Mouse (Mus musculus) embryonic facial prominence, embryonic 13.5 days (tissue): ENCODE measurements around the gene Golm1. TPM values are rescaled to one million over a fixed set of nuclear protein-coding genes. Genes with fewer than 3 reads are reported as not detected.

Experiments used
- ATAC-seq: fragments of 200-750 bp; cut with Nextera tagmentation; 2 replicates; pipeline ENCODE4 v1.8.0; 2017; ENCODE audit warnings: low read depth; ENCODE audit not compliant: insufficient number of reproducible peaks, insufficient read depth, low FRiP score, low TSS enrichment
- H3K27ac ChIP-seq: fragments of 300-500 bp; sonication (generic); 2 replicates; pipeline ENCODE4 v1.5.1; 2015; ENCODE audit warnings: moderate library complexity, mild to moderate bottlenecking, inconsistent platforms
- H3K27me3 ChIP-seq: fragments of 300-500 bp; sonication (generic); 2 replicates; pipeline ENCODE4 v1.6.1; 2015; ENCODE audit warnings: mild to moderate bottlenecking, inconsistent platforms
- H3K36me3 ChIP-seq: fragments of 300-500 bp; sonication (generic); 2 replicates; pipeline ENCODE4 v1.6.1; 2015; ENCODE audit warnings: mild to moderate bottlenecking, inconsistent platforms
- H3K4me1 ChIP-seq: fragments of 300-500 bp; sonication (generic); 2 replicates; pipeline ENCODE4 v1.6.1; 2015; ENCODE audit warnings: inconsistent platforms
- H3K4me2 ChIP-seq: fragments of 300-500 bp; sonication (generic); 2 replicates; pipeline ENCODE4 v1.6.1; 2015; ENCODE audit warnings: moderate library complexity, mild to moderate bottlenecking, inconsistent platforms
- H3K4me3 ChIP-seq: fragments of 300-500 bp; sonication (generic); 2 replicates; pipeline ENCODE4 v1.5.1; 2015; ENCODE audit warnings: mild to moderate bottlenecking, inconsistent platforms
- H3K9ac ChIP-seq: fragments of 300-500 bp; sonication (generic); 2 replicates; pipeline ENCODE4 v1.6.1; 2015; ENCODE audit warnings: mild to moderate bottlenecking, inconsistent platforms
- H3K9me3 ChIP-seq: fragments of 300-500 bp; sonication (generic); 2 replicates; pipeline ENCODE4 v1.6.1; 2016; ENCODE audit warnings: inconsistent platforms
- WGBS: fragments of 180-500 bp; shearing (Covaris S2); methylation state at CpG from one replicate; pipeline ENCODE4 v1.1.7; 2015; ENCODE audit warnings: mixed read lengths; 5-methylcytosine and 5-hydroxymethylcytosine counted together
- polyA plus RNA-seq: library from polyadenylated mRNA; unstranded; fragments of >200 nt; fragmentation: Nextera tagmentation; extraction: Ambion mirVana; gene quantifications from 2 replicates; pipeline ENCODE4 v1.2.1, GENCODE M21; 2015

Golm1 gene
- polyA plus RNA-seq, 1 experiment from 2014 or later, result 44.7 TPM

- Histone ChIP-seq H3K27me3 (no peaks in the 10 kb centered on the region), H3K27ac (no peak overlapping the region), H3K36me3 (no peaks in the 10 kb centered on the region), H3K4me2 (no peak overlapping the region), H3K4me3 (no peak overlapping the region), H3K4me1 (no peaks in the 10 kb centered on the region), H3K9ac (no peak overlapping the region), H3K9me3 (no peaks in the 10 kb centered on the region)
- 85% methylated on average over 7 of the region's 7 CpGs for WGBS
- ATAC-seq, result no peak
Observed at GRCm38 (mm10) chr13:59695781-59696180, 20.2 kb upstream of the Golm1 start.

- Histone ChIP-seq H3K27me3 (no peaks in the 10 kb centered on the region), H3K9ac (no peak within 1 kb of the TSS), H3K4me2 (no peak within 1 kb of the TSS), H3K9me3 (no peaks in the 10 kb centered on the region), H3K4me1 (no peaks in the 10 kb centered on the region), H3K27ac (no peak within 1 kb of the TSS), H3K4me3 (no peak within 1 kb of the TSS), H3K36me3 (no peaks in the 10 kb centered on the region)
- no peak for ATAC-seq
- 90% methylated on average over 3 of the region's 3 CpGs for whole genome bisulfite sequencing
Observed at GRCm38 (mm10) chr13:59694008-59694407, 18.4 kb upstream of the Golm1 start, which contains the start of gene 4921517D22Rik. Gene 4921517D22Rik, minus strand, starts transcription at chr13:59694108.

- ATAC-seq, result no peak
- H3K4me1 ChIP-seq, result no peaks in the 10 kb centered on the region
- no peak overlapping the region for H3K27ac ChIP-seq
- no peak overlapping the region for H3K9ac ChIP-seq
- H3K36me3 ChIP-seq, result no peaks in the 10 kb centered on the region
- no peak overlapping the region for H3K4me3 ChIP-seq
- no peak overlapping the region for H3K4me2 ChIP-seq
- 50% methylated on average over 10 of the region's 10 CpGs for WGBS
- H3K27me3 ChIP-seq, result no peaks in the 10 kb centered on the region
- H3K9me3 ChIP-seq, result no peaks in the 10 kb centered on the region
Observed at GRCm38 (mm10) chr13:59691478-59691877, 15.9 kb upstream of the Golm1 start.

DNA sequence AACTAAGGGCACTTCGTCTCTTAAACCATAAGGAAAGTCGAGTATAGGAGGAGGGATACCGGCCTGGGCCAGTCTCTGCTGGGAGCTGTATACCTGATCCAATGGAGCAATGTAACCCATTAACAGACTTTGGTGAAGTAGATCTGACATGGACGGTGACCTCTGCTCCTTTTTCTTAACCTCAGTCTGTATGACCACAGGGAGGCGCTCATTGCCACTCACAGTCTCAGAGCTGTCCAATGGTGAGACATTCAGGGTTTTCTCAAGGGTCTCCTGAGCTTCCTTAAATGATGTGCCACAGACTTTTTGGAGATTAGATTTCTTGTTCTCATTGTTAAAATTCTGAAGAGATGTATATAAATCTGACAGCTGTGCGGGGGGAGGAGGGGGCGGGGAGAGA lies 15.0 kb upstream of the Golm1 start:
- Histone ChIP-seq H3K4me3 (no peak overlapping the region), H3K4me1 (no peaks in the 10 kb centered on the region), H3K36me3 (no peaks in the 10 kb centered on the region), H3K4me2 (no peak overlapping the region), H3K27ac (no peak overlapping the region), H3K9me3 (no peaks in the 10 kb centered on the region), H3K27me3 (no peaks in the 10 kb centered on the region), H3K9ac (no peak overlapping the region)
- ATAC-seq, result no peak
- 86% methylated on average over 7 of the region's 7 CpGs for WGBS

- no peak overlapping the region for H3K27ac ChIP-seq
- no peaks in the 10 kb centered on the region for H3K36me3 ChIP-seq
- no peak overlapping the region for H3K4me2 ChIP-seq
- 94% methylated on average over 3 of the region's 3 CpGs for WGBS
- no peak overlapping the region for H3K9ac ChIP-seq
- ATAC-seq, result no peak
- H3K9me3 ChIP-seq, result no peaks in the 10 kb centered on the region
- no peaks in the 10 kb centered on the region for H3K27me3 ChIP-seq
- H3K4me1 ChIP-seq, result no peaks in the 10 kb centered on the region
- no peak overlapping the region for H3K4me3 ChIP-seq
Observed at GRCm38 (mm10) chr13:59689843-59690242, 14.2 kb upstream of the Golm1 start.

DNA sequence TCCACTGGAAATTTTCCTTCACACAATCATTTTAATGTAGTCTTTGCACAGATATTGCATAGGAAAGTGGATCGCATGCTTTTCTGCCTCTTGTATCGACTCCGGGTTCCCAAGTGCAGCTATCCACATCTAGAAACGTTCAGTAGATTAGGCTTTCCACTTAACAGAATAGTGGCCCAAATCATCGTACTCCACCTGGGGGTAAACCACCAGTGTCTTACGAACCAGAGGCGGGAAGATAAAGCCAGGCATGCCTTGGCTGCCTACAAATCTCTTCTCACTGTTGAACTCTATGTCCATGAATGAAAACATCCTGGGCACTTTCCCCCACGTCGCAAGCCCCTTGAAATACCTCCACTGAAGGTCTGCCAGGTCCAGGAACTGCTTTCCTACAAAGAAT lies 13.7 kb upstream of the Golm1 start:
- Histone ChIP-seq H3K4me2 (no peak overlapping the region), H3K27me3 (no peaks in the 10 kb centered on the region), H3K9ac (no peak overlapping the region), H3K36me3 (no peaks in the 10 kb centered on the region), H3K4me1 (no peaks in the 10 kb centered on the region), H3K4me3 (no peak overlapping the region), H3K9me3 (no peaks in the 10 kb centered on the region), H3K27ac (no peak overlapping the region)
- WGBS, result 87% methylated on average over 9 of the region's 9 CpGs
- no peak for ATAC-seq

- no peaks in the 10 kb centered on the region for H3K27me3 ChIP-seq
- no peaks in the 10 kb centered on the region for H3K4me1 ChIP-seq
- no peak for ATAC-seq
- WGBS, result 57% methylated on average over 13 of the region's 13 CpGs
- no peak overlapping the region for H3K27ac ChIP-seq
- no peak overlapping the region for H3K9ac ChIP-seq
- no peaks in the 10 kb centered on the region for H3K9me3 ChIP-seq
- no peaks in the 10 kb centered on the region for H3K36me3 ChIP-seq
- H3K4me3 ChIP-seq, result no peak overlapping the region
- H3K4me2 ChIP-seq, result no peak overlapping the region
Observed at GRCm38 (mm10) chr13:59688338-59688770, 12.7 kb upstream of the Golm1 start.

DNA sequence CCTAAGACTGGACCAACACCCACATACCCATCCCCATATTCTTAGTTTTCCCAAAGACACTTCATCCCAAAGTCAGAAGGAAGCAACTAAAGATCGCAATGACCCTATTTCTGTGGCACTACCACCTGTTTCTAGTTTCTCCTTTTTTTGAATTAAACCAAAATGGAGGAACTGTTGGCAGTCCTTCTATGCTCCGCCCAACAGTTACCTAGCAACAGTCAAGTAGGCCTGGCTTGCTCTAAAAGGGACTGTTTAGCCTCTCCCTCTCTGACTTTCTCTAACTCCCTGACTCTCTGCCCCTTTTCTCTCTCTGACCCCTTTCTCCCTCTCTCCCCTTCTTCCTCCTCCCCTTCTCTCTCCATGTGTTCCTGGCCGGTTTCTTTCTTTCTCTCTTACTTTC lies 9.6 kb upstream of the Golm1 start:
- no peak overlapping the region for H3K4me2 ChIP-seq
- no peaks in the 10 kb centered on the region for H3K27me3 ChIP-seq
- no peaks in the 10 kb centered on the region for H3K9me3 ChIP-seq
- H3K4me3 ChIP-seq, result no peak overlapping the region
- no peak for ATAC-seq
- H3K9ac ChIP-seq, result no peak overlapping the region
- H3K27ac ChIP-seq, result no peak overlapping the region
- H3K36me3 ChIP-seq, result no peaks in the 10 kb centered on the region
- 68% methylated on average over 3 of the region's 3 CpGs for WGBS
- 0 out of 2 replicates have a peak, but pooled peaks cover 4% of the 10 kb centered on the region for H3K4me1 ChIP-seq

DNA sequence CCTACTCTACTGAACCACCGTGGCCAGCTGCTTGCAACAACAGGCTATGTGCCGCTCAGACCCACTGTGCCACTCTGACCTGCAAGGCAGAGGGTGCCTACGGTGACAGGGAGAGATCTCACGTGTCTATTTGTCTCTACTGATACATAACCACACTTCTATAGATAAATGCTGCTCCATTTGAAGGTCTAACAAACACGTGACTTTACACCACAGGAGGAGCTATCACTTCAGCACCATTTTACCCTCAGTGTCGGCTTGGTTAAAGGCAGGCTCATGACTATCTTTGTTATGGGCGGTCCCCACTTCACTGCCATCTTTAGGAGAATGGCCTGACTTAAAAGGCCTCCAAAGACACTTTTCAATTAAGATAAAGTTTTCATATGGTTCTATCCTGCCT lies 7.0 kb upstream of the Golm1 start:
- H3K4me3 ChIP-seq, result no peak overlapping the region
- H3K27me3 ChIP-seq, result no peaks in the 10 kb centered on the region
- ATAC-seq, result no peak
- H3K36me3 ChIP-seq, result no peaks in the 10 kb centered on the region
- H3K4me1 ChIP-seq, result 0 out of 2 replicates have a peak, but pooled peaks cover 4% of the 10 kb centered on the region
- H3K9me3 ChIP-seq, result no peaks in the 10 kb centered on the region
- H3K4me2 ChIP-seq, result no peak overlapping the region
- H3K9ac ChIP-seq, result no peak overlapping the region
- no peak overlapping the region for H3K27ac ChIP-seq
- WGBS, result 26% methylated on average over 7 of the region's 7 CpGs

DNA sequence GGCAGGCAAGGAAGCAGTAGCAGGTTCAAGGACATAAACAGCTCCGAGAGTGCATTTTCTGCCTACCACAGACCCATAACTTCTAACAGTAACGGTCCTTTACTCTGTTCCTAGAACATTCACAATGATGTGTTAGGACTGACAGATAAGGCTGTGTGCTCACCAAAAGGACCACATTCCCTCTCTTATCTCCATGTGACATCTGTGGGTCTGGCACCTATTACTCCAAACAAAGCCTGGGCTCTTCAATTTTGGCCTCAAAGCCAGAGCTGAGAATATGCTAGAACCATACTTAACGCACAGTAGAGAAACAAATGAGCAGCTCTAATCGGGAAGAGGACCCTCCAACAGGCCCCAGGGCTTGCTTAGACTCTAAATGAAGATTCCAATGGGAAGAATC lies 4.3 kb upstream of the Golm1 start:
- WGBS, result 61% methylated on average over 4 of the region's 4 CpGs
- no peak for ATAC-seq
- H3K4me3 ChIP-seq, result no peak overlapping the region

DNA sequence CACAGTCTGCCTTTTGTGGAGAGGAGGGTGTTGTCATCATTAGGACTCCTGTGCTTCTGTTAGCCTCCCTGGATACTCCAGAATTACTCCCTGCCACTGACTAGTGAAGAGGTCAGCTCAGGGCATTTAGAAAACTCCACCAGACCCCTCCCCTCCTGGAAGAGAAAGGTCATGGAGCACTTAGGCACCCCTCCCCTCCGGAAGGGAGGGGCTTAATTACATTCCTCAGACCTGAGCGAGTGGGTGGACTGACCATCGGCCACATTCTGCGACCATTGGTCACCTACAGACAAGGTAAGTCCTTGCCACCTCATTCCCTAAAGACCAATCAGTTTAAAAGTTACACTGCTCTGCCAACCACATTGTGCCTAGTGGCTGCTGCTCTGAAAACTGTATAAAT lies 3.7 kb upstream of the Golm1 start:
- H3K4me2 ChIP-seq, result no peak overlapping the region
- H3K4me3 ChIP-seq, result no peak overlapping the region
- no peaks in the 10 kb centered on the region for H3K27me3 ChIP-seq
- H3K27ac ChIP-seq, result no peak overlapping the region
- H3K4me1 ChIP-seq, result peaks cover 5% of the 10 kb centered on the region
- 38% methylated on average over 4 of the region's 4 CpGs for WGBS
- H3K9me3 ChIP-seq, result no peaks in the 10 kb centered on the region
- no peaks in the 10 kb centered on the region for H3K36me3 ChIP-seq
- no peak overlapping the region for H3K9ac ChIP-seq
- no peak for ATAC-seq

More for the DNA sequence above, 4.3 kb upstream of the Golm1 start:
- Histone ChIP-seq H3K4me2 (no peak overlapping the region), H3K9me3 (no peaks in the 10 kb centered on the region), H3K9ac (no peak overlapping the region), H3K27me3 (no peaks in the 10 kb centered on the region), H3K36me3 (no peaks in the 10 kb centered on the region), H3K27ac (no peak overlapping the region), H3K4me1 (0 out of 2 replicates have a peak, but pooled peaks cover 4% of the 10 kb centered on the region)

DNA sequence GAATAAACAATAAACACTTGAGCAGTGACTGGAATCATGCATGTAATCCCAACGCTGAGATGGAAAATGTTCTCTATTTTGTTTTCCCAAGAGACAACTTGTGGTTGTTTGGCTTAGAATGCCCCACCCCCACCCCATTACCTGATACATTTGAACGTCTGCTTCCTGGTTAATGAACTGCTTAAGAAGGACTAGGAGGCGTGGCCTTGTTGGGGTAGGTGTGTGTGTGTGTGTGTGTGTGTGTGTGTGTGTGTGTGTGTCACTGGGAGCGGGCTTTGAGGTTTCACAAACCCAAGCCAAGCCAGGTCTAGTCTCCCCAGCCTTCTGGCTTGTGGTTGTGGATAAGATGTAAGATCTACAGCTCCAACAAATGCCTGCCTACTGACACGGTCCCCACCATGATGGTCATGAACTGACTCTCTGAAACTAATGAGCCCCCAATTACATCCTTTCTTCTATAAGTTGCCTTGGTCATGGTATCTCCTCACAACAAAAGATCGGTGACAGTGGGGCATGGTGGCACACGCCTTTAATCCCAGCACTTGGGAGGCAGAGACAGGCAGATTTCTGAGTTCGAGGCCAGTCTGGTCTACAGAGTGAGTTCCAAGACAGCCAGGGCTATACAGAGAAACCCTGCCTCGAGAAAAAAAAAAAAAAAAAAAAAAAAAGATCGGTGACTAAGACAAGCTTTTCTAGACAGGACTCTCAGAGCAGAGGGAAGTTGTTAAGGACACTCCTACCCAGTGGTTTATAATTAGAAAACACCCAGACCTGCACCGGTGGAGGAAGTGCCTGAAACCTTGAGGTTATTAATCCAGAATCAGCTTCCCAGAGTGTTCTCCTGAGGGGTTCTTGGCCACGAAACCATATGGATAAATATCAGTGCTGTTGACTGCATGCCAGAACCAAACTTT lies 962 bp upstream of the Golm1 start:
- no peaks in the 10 kb centered on the region for H3K36me3 ChIP-seq
- no peak overlapping the region for H3K9ac ChIP-seq
- WGBS, result 69% methylated on average over 12 of the region's 12 CpGs
- H3K4me2 ChIP-seq, result no peak overlapping the region
- H3K9me3 ChIP-seq, result no peaks in the 10 kb centered on the region
- no peak overlapping the region for H3K27ac ChIP-seq
- peaks cover 17% of the 10 kb centered on the region for H3K4me1 ChIP-seq
- H3K27me3 ChIP-seq, result no peaks in the 10 kb centered on the region
- no peak overlapping the region for H3K4me3 ChIP-seq
- no peak for ATAC-seq
